Mouse (Mus musculus): ENCODE measurements around the gene Ppp1r1c. TPM values are rescaled to one million over a fixed set of nuclear protein-coding genes. Genes with fewer than 3 reads are reported as not detected.

The Ppp1r1c gene
- polyA plus RNA-seq, 1 experiment, result not detected

GRCm38 (mm10) chr2:79865275-79865999 lies 157.9 kb downstream of the Ppp1r1c start:
- no peaks in the 10 kb centered on the region for H3K27me3 ChIP-seq (ENCODE audit: control insufficient read depth, insufficient read depth, low read length)
- TF ChIP-seq CTCF (IDR thresholded peaks at IDR 0.05; ENCODE audit: borderline replicate concordance, control insufficient read depth, extremely low read depth, insufficient read depth, low read length, poor library complexity) (no peak), POLR2A (IDR thresholded peaks at IDR 0.05; ENCODE audit: control insufficient read depth, extremely low read depth, insufficient read depth, low read length, poor library complexity) (no peak)
- WGBS, result 37% methylated on average over 9 of the region's 9 CpGs
- H3K36me3 ChIP-seq (ENCODE audit: control insufficient read depth, insufficient read depth, low read length), result no peaks in the 10 kb centered on the region
- no peaks in the 10 kb centered on the region for H3K4me1 ChIP-seq (replicated peaks; ENCODE audit: control insufficient read depth, insufficient read depth, low read length)
- DNase-seq, result peak; percentile 4
- no peak overlapping the region for H3K4me3 ChIP-seq (ENCODE audit: control insufficient read depth, insufficient read depth, low read length)
- no peak overlapping the region for H3K27ac ChIP-seq (ENCODE audit: control insufficient read depth, insufficient read depth, low read length)

Other genes starting within 250 kb of the Ppp1r1c start
- gene Itprid2, start 72.4 kb upstream of the Ppp1r1c start, polyA plus RNA-seq (2012; rRNA removed), result 6.3 and 6.7 TPM in 2 replicates

Data from thymus, adult 2 months (tissue).